Mouse (Mus musculus) MEL (cell line): ENCODE measurements around the gene Fuk. TPM values are rescaled to one million over a fixed set of nuclear protein-coding genes. Genes with fewer than 3 reads are reported as not detected.

Experiments
- DNase-seq: peaks from one replicate; pipeline ENCODE4 v3.0.0; 2011; ENCODE audit warnings: low read depth, low spot score
- H3K27ac ChIP-seq: 2 replicates; pipeline ENCODE4 v1.5.1; 2012; ENCODE audit warnings: low read depth, mild to moderate bottlenecking, control low read depth, low read length, moderate library complexity; ENCODE audit not compliant: control insufficient read depth
- H3K27me3 ChIP-seq, 2 experiments: fragments of 150-350 bp in 1 of 2; sonication (generic) in 1 of 2; 2 replicates each; pipeline ENCODE4 v1.6.1; 2012; ENCODE audit warnings: low read length in 2 of 2, mild to moderate bottlenecking in 2 of 2, improper control_type of control experiment in 1 of 2, moderate library complexity in 1 of 2; ENCODE audit not compliant: insufficient read depth in 2 of 2, control insufficient read depth in 1 of 2
- H3K36me3 ChIP-seq, 2 experiments: 2 replicates each; pipeline ENCODE4 v1.6.1; 2012 to 2014; ENCODE audit warnings: low read length in 2 of 2, improper control_type of control experiment in 1 of 2, inconsistent platforms in 1 of 2, mild to moderate bottlenecking in 1 of 2; ENCODE audit not compliant: insufficient read depth in 2 of 2, control insufficient read depth in 1 of 2
- H3K4me1 ChIP-seq, 2 experiments: fragments of 150-350 bp in 1 of 2; sonication (generic) in 1 of 2; 2 replicates each; pipeline ENCODE4 v1.6.1; 2012; ENCODE audit warnings: low read length in 2 of 2, improper control_type of control experiment in 1 of 2, mild to moderate bottlenecking in 1 of 2; ENCODE audit not compliant: insufficient read depth in 2 of 2, control insufficient read depth in 1 of 2
- H3K4me3 ChIP-seq, 2 experiments: fragments of 150-350 bp in 1 of 2; sonication (generic) in 1 of 2; 2 replicates each; pipeline ENCODE4 v1.5.1; 2012; ENCODE audit warnings: low read depth in 2 of 2, low read length in 2 of 2, mild to moderate bottlenecking in 2 of 2, moderate library complexity in 2 of 2, control low read depth in 1 of 2, improper control_type of control experiment in 1 of 2; ENCODE audit not compliant: control insufficient read depth in 1 of 2, insufficient read depth in 1 of 2
- H3K79me2 ChIP-seq: 2 replicates; pipeline ENCODE4 v1.6.1; 2012; ENCODE audit warnings: mild to moderate bottlenecking, low read length, moderate library complexity; ENCODE audit not compliant: control insufficient read depth, poor library complexity, insufficient read depth
- H3K9ac ChIP-seq: 2 replicates; pipeline ENCODE4 v1.6.1; 2012; ENCODE audit warnings: low read depth, mild to moderate bottlenecking, control low read depth, low read length, moderate library complexity; ENCODE audit not compliant: control insufficient read depth, poor library complexity, severe bottlenecking
- H3K9me3 ChIP-seq: fragments of 150-350 bp; sonication (generic); replicated peaks from 2 replicates; pipeline ENCODE4 v1.6.1; 2012; ENCODE audit warnings: mild to moderate bottlenecking, low read length, improper control_type of control experiment, moderate library complexity; ENCODE audit not compliant: insufficient read depth
- CHD2 ChIP-seq: IDR thresholded peaks from 2 replicates; pipeline ENCODE4 v1.6.1; 2011; ENCODE audit warnings: low read length, improper control_type of control experiment
- CTCF ChIP-seq, 3 experiments: IDR thresholded peaks in 2 of 3; conservative IDR thresholded peaks in 1 of 3; 2 replicates each; pipeline ENCODE4 v1.5.1; 2011 to 2012; ENCODE audit warnings: low read length in 3 of 3, low read depth in 2 of 3, mild to moderate bottlenecking in 2 of 3, improper control_type of control experiment in 1 of 3, inconsistent platforms in 1 of 3, mixed read lengths in 1 of 3, moderate library complexity in 1 of 3; ENCODE audit not compliant: control insufficient read depth in 1 of 3, insufficient read depth in 1 of 3, poor library complexity in 1 of 3, severe bottlenecking in 1 of 3
- E2F4 ChIP-seq: IDR thresholded peaks from 2 replicates; pipeline ENCODE4 v1.6.1; 2011; ENCODE audit warnings: low read depth, low read length, improper control_type of control experiment, borderline replicate concordance
- ELF1 ChIP-seq: IDR thresholded peaks from 2 replicates; pipeline ENCODE4 v1.6.1; 2014; ENCODE audit warnings: low read depth, mild to moderate bottlenecking, inconsistent platforms, low read length, improper control_type of control experiment, moderate library complexity
- EP300 ChIP-seq, 2 experiments: IDR thresholded peaks; 2 replicates each; pipeline ENCODE4 v1.6.1; 2011; ENCODE audit warnings: improper control_type of control experiment in 2 of 2, low read length in 2 of 2, low read depth in 1 of 2, mild to moderate bottlenecking in 1 of 2
- GATA1 ChIP-seq: IDR thresholded peaks from 2 replicates; pipeline ENCODE4 v1.6.1; 2011; ENCODE audit warnings: low read depth, low read length, improper control_type of control experiment
- JUND ChIP-seq: IDR thresholded peaks from 2 replicates; pipeline ENCODE4 v1.6.1; 2011; ENCODE audit warnings: low read depth, mild to moderate bottlenecking, improper control_type of control experiment, low read length
- KAT2A ChIP-seq: conservative IDR thresholded peaks from 2 replicates; pipeline ENCODE4 v1.6.1; 2012; ENCODE audit warnings: low read depth, low read length, improper control_type of control experiment, inconsistent platforms
- MEF2A ChIP-seq: IDR thresholded peaks from 2 replicates; pipeline ENCODE4 v1.6.1; 2014; ENCODE audit warnings: low read depth, mild to moderate bottlenecking, inconsistent platforms, low read length, improper control_type of control experiment; ENCODE audit not compliant: poor library complexity, insufficient replicate concordance, severe bottlenecking; ENCODE audit errors: extremely low read depth
- MYC ChIP-seq: IDR thresholded peaks from 2 replicates; pipeline ENCODE4 v1.6.1; 2011; ENCODE audit warnings: low read depth, mild to moderate bottlenecking, low read length, improper control_type of control experiment, moderate library complexity
- NELFE ChIP-seq: IDR thresholded peaks from 2 replicates; pipeline ENCODE4 v1.6.1; 2011; ENCODE audit warnings: low read depth, low read length, improper control_type of control experiment
- POLR2AphosphoS2 ChIP-seq: IDR thresholded peaks from 2 replicates; pipeline ENCODE4 v1.6.1; 2011; ENCODE audit warnings: low read length, improper control_type of control experiment
- RCOR1 ChIP-seq: IDR thresholded peaks from 2 replicates; pipeline ENCODE4 v1.6.1; 2012; ENCODE audit warnings: low read depth, mild to moderate bottlenecking, inconsistent platforms, low read length, improper control_type of control experiment
- SMC3 ChIP-seq: IDR thresholded peaks from 2 replicates; pipeline ENCODE4 v1.6.1; 2011; ENCODE audit warnings: low read depth, low read length, improper control_type of control experiment
- TAL1 ChIP-seq: IDR thresholded peaks from 2 replicates; pipeline ENCODE4 v1.6.1; 2012; ENCODE audit warnings: mild to moderate bottlenecking, inconsistent platforms, low read length, moderate library complexity, mixed read lengths
- TBP ChIP-seq: IDR thresholded peaks from 2 replicates; pipeline ENCODE4 v1.8.0; 2011; ENCODE audit warnings: low read depth, low read length, improper control_type of control experiment
- UBTF ChIP-seq: IDR thresholded peaks from 2 replicates; pipeline ENCODE4 v1.6.1; 2012; ENCODE audit warnings: low read depth, mild to moderate bottlenecking, inconsistent platforms, low read length, improper control_type of control experiment, moderate library complexity, borderline replicate concordance; ENCODE audit not compliant: insufficient read depth
- USF1 ChIP-seq: IDR thresholded peaks from 2 replicates; pipeline ENCODE4 v1.6.1; 2014; ENCODE audit warnings: low read depth, mild to moderate bottlenecking, inconsistent platforms, low read length, improper control_type of control experiment, moderate library complexity
- USF2 ChIP-seq, 2 experiments: IDR thresholded peaks; 2 replicates each; pipeline ENCODE4 v1.6.1; 2011 to 2012; ENCODE audit warnings: improper control_type of control experiment in 2 of 2, low read length in 2 of 2, borderline replicate concordance in 1 of 2, inconsistent platforms in 1 of 2, low read depth in 1 of 2, mild to moderate bottlenecking in 1 of 2; ENCODE audit not compliant: insufficient read depth in 1 of 2
- ZMIZ1 ChIP-seq: IDR thresholded peaks from 2 replicates; pipeline ENCODE4 v1.6.1; 2012; ENCODE audit warnings: low read depth, mild to moderate bottlenecking, inconsistent platforms, low read length, improper control_type of control experiment, moderate library complexity
- polyA plus RNA-seq, 2 experiments: library from polyadenylated mRNA; stranded (reverse) in 1 of 2; unstranded in 1 of 2; fragments of >175 nt in 1 of 2; fragments of >200 nt in 1 of 2; gene quantifications; 2 replicates each; pipeline versions ENCODE4 v1.2.1 to v1.2.4; 2012; ENCODE audit warnings: low replicate concordance in 2 of 2, low read depth in 1 of 2; ENCODE audit not compliant: insufficient read length in 2 of 2, insufficient read depth in 1 of 2, missing spikeins in 1 of 2
- total RNA-seq: library from RNA; depleted of rRNA; stranded (reverse); fragments of 300-350 nt; gene quantifications from 2 replicates; pipeline ENCODE4 v1.2.3, GENCODE M21; 2012

Gene Fuk
- total and polyA plus RNA-seq, 3 experiments, result 9.1 to 10.6 TPM; not detected in 1

GRCm38 (mm10) chr8:110895254-110895653 lies 7.0 kb downstream of the Fuk start:
- Histone ChIP-seq H3K27ac (no peak overlapping the region), H3K4me1 (no peaks in the 10 kb centered on the region)

GRCm38 (mm10) chr8:110894851-110895250 lies 7.4 kb downstream of the Fuk start:
- Histone ChIP-seq H3K27me3 (no peaks in the 10 kb centered on the region), H3K27ac (no peak overlapping the region), H3K4me3 (no peak overlapping the region), H3K79me2 (no peaks in the 10 kb centered on the region)
- no peak for DNase-seq
- TF ChIP-seq GATA1 (no peak), MYC (no peak), USF2 (IDR thresholded peaks at IDR 0.05; ENCODE audit: borderline replicate concordance in 1 of 2, insufficient read depth in 1 of 2, low read depth in 1 of 2, low read length in 2 of 2) (no peak)
- TF ChIP-seq, all 39 proteins: peak for 0
- Histone ChIP-seq H3K36me3 (no peaks in the 10 kb centered on the region), H3K9ac (no peak overlapping the region), H3K9me3 (no peaks in the 10 kb centered on the region), H3K4me1 (no peaks in the 10 kb centered on the region)

More at GRCm38 (mm10) chr8:110895254-110895653, 7.0 kb downstream of the Fuk start:
- Histone ChIP-seq H3K9me3 (no peaks in the 10 kb centered on the region), H3K79me2 (no peaks in the 10 kb centered on the region), H3K4me3 (no peak overlapping the region), H3K27me3 (no peaks in the 10 kb centered on the region), H3K9ac (no peak overlapping the region), H3K36me3 (no peaks in the 10 kb centered on the region)
- no peak for DNase-seq
- TF ChIP-seq USF1 (no peak), E2F4 (no peak), MEF2A (no peak), POLR2AphosphoS2 (no peak), RCOR1 (no peak), ELF1 (no peak), UBTF (no peak), EP300 (IDR thresholded peaks at IDR 0.05; ENCODE audit: low read depth in 1 of 2, low read length in 2 of 2) (no peak), CHD2 (no peak), GATA1 (no peak), JUND (no peak), TAL1 (no peak), KAT2A (no peak), NELFE (no peak), CTCF (IDR thresholded peaks at IDR 0.05 in 2 of 3, conservative IDR thresholded peaks at IDR 0.05 in 1 of 3; ENCODE audit: control insufficient read depth in 1 of 3, insufficient read depth in 1 of 3, low read depth in 2 of 3, low read length in 3 of 3, poor library complexity in 1 of 3, severe bottlenecking in 1 of 3) (no peak), TBP (no peak), ZMIZ1 (no peak), MYC (no peak), SMC3 (no peak)
